Mouse (Mus musculus): Measurements from ENCODE around the gene H2-Ob.
"Not testable (repeated sequence)": the region's sequence is repeated elsewhere in the genome, so short reads cannot be mapped to it uniquely, and the experiment has no call there.

Gene H2-Ob

GRCm38 (mm10) chr17:34208421-34208820, 30.3 kb upstream of the H2-Ob start:
- no peak for DNase-seq

GRCm38 (mm10) chr17:34209680-34210079, 29.0 kb upstream of the H2-Ob start:
- DNase-seq, result no peak

- no peak for DNase-seq
These were observed 28.1 kb upstream of the H2-Ob start for GRCm38 (mm10) chr17:34210599-34210998.

GRCm38 (mm10) chr17:34211746-34212365, 26.8 kb upstream of the H2-Ob start:
- DNase-seq, result no peak

- no peak for DNase-seq
These were observed 24.8 kb upstream of the H2-Ob start for GRCm38 (mm10) chr17:34213936-34214335.

- no peak for DNase-seq
These were observed 23.5 kb upstream of the H2-Ob start for GRCm38 (mm10) chr17:34215176-34215575.

- DNase-seq, result no peak
These were observed 21.3 kb upstream of the H2-Ob start for GRCm38 (mm10) chr17:34217216-34217928.

GRCm38 (mm10) chr17:34217986-34218385, 20.7 kb upstream of the H2-Ob start:
- DNase-seq, result no peak

- no peak for DNase-seq
These were observed 20.0 kb upstream of the H2-Ob start for GRCm38 (mm10) chr17:34218675-34219074.

- DNase-seq, result not testable (repeated sequence)
These were observed 19.6 kb upstream of the H2-Ob start for GRCm38 (mm10) chr17:34219096-34219495.

GRCm38 (mm10) chr17:34219801-34220200, 18.9 kb upstream of the H2-Ob start:
- not testable (repeated sequence) for DNase-seq

- DNase-seq, result not testable (repeated sequence)
These were observed 18.3 kb upstream of the H2-Ob start for GRCm38 (mm10) chr17:34220401-34220800.

- DNase-seq, result no peak
These were observed 13.9 kb upstream of the H2-Ob start for GRCm38 (mm10) chr17:34224816-34225215.

GRCm38 (mm10) chr17:34225426-34225825, 13.3 kb upstream of the H2-Ob start:
- DNase-seq, result no peak

GRCm38 (mm10) chr17:34225911-34226310, 12.8 kb upstream of the H2-Ob start:
- DNase-seq, result not testable (repeated sequence)

- DNase-seq, result not testable (repeated sequence)
These were observed 7.7 kb upstream of the H2-Ob start for GRCm38 (mm10) chr17:34230971-34231370.

GRCm38 (mm10) chr17:34232021-34232420, 6.7 kb upstream of the H2-Ob start:
- not testable (repeated sequence) for DNase-seq

GRCm38 (mm10) chr17:34234926-34235325, 3.8 kb upstream of the H2-Ob start:
- DNase-seq, result peak; percentile 62

GRCm38 (mm10) chr17:34236691-34237090, 2.0 kb upstream of the H2-Ob start:
- DNase-seq, result no peak

- no peak for DNase-seq
These were observed 962 bp upstream of the H2-Ob start for GRCm38 (mm10) chr17:34237741-34238140.

- no peak for DNase-seq
These were observed 918 bp downstream of the H2-Ob start for GRCm38 (mm10) chr17:34239601-34240041.

GRCm38 (mm10) chr17:34240366-34240765, 1.7 kb downstream of the H2-Ob start:
- DNase-seq, result no peak

- no peak for DNase-seq
These were observed 2.2 kb downstream of the H2-Ob start for GRCm38 (mm10) chr17:34240916-34241315.

- DNase-seq, result no peak
These were observed 6.0 kb downstream of the H2-Ob start for GRCm38 (mm10) chr17:34244656-34245055.
